In the genomic region with DNA sequence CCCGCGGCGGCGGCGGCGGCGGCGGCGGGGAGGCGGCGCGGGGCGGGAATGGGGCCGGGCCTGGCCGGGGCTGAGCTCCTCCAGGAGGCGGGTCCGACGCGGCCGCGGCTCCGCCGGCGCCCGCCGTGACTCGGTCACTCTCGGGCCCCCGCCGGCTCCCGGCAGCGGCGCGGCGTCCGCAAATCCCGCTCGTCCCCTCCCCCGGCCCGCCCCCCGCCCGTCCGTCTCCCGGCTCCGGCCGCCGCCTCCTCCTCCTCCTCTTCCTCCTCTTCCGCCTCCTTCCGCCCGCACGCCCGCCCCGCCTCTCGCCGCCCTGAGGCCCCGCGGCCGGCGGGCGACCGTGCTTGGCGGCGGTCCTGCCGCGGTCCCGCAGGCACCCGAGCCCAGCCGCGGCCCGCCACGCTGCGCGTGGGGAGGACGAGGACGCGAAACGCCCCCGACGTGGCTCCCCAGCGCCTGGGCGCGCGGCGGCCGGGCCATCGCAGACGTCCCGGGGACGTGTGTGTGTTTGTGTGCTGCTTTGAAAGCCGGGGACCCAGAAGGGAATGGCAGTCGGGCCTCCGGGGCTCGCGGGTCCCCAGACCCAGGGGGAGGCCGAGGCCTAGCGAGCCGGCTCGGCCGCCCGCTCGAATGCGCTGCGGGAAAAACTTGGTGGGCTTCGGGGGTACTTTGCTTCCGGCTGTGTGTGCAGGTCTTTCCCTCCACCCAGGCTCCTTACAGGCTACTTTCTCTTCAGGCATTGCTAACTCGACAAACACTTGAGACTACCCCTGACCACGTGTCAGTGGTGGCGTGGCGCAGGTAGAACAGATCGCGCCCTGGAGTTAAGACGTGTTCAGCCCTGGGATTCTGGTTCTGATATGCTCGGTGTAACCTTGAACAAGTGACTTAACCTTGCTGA, we compare ENCODE assay signal across 8 mouse cellular contexts. TPM values are rescaled to one million over a fixed set of nuclear protein-coding genes. Genes with fewer than 3 reads are reported as not detected.
DNase-seq lines count a peak whose midpoint lies in the region; ATAC-seq and TF ChIP-seq lines count a peak whose summit lies in the region.

A gene (minus strand): TSS at position 199 of the 901 bp plus-strand sequence.

- peaks cover 66% of the 10 kb centered on the region for H3K4me1 ChIP-seq in E14TG2a.4 (replicated peaks; ENCODE audit: low read depth, low read length)
- H3K4me1 ChIP-seq in forebrain, embryonic 14.5 days (ENCODE audit: control insufficient read depth, insufficient read depth, low read length), result peaks cover 11% of the 10 kb centered on the region; the same call in 1 of the 2 replicates
- H3K4me1 ChIP-seq in neural tube, embryonic 15.5 days, result peaks cover 31% of the 10 kb centered on the region

- peak within 1 kb of the TSS; percentile 60 for H3K4me2 ChIP-seq in forebrain, embryonic 14.5 days (ENCODE audit: low read length)
- peak within 1 kb of the TSS; percentile 69 for H3K4me2 ChIP-seq in neural tube, embryonic 15.5 days

- H3K4me3 ChIP-seq in E14TG2a.4 (replicated peaks; ENCODE audit: low read length), result peak within 1 kb of the TSS; percentile 91
- peak within 1 kb of the TSS; percentile 98 for H3K4me3 ChIP-seq in forebrain, embryonic 14.5 days (ENCODE audit: low read depth, low read length)
- peak within 1 kb of the TSS; percentile 90 for H3K4me3 ChIP-seq in neural tube, embryonic 15.5 days (replicated peaks)

- peak; percentile 66 for DNase-seq in forebrain, embryonic 14.5 days (ENCODE audit: low spot score)
- DNase-seq in heart, postnatal 10 days, result peak; percentile 78 to 86
- DNase-seq in kidney, postnatal 4 days, result peak; percentile 80 to 88
- DNase-seq in lung, adult 18-20 months, result peak; percentile 86
- peak; percentile 80 for DNase-seq in testis, postnatal 14 days (ENCODE audit: low spot score)

- intact Hi-C loops in heart, postnatal 10 days (cut with DNase I), result no loop called here

- H3K9me3 ChIP-seq in E14TG2a.4 (ENCODE audit: low read length), result no peaks in the 10 kb centered on the region
- H3K9me3 ChIP-seq in forebrain, embryonic 14.5 days (replicated peaks; ENCODE audit: control insufficient read depth, low read length), result no peaks in the 10 kb centered on the region
- no peaks in the 10 kb centered on the region for H3K9me3 ChIP-seq in neural tube, embryonic 15.5 days (replicated peaks)

- H3K27ac ChIP-seq in forebrain, embryonic 14.5 days (ENCODE audit: low read depth, low read length), result peak within 1 kb of the TSS; percentile 97
- peak within 1 kb of the TSS; percentile 96 for H3K27ac ChIP-seq in neural tube, embryonic 15.5 days (replicated peaks)

- no peak for TF ChIP-seq CTCF in E14TG2a.4 (conservative IDR thresholded peaks at IDR 0.05; ENCODE audit: low read length)

- peak; percentile 62 for ATAC-seq in cerebellum, adult (ENCODE audit: insufficient number of reproducible peaks, low FRiP score, low TSS enrichment)
- peak; percentile 81 for ATAC-seq in forebrain, embryonic 14.5 days
- peak; percentile 84 for ATAC-seq in neural tube, embryonic 15.5 days (ENCODE audit: low FRiP score)

- H3K36me3 ChIP-seq in E14TG2a.4 (ENCODE audit: insufficient read depth, low read length), result peaks cover 19% of the 10 kb centered on the region
- no peaks in the 10 kb centered on the region for H3K36me3 ChIP-seq in forebrain, embryonic 14.5 days (ENCODE audit: control insufficient read depth, insufficient read depth, low read length)
- no peaks in the 10 kb centered on the region for H3K36me3 ChIP-seq in neural tube, embryonic 15.5 days

- peak within 1 kb of the TSS; percentile 99 for H3K9ac ChIP-seq in forebrain, embryonic 14.5 days (ENCODE audit: low read length)
- H3K9ac ChIP-seq in neural tube, embryonic 15.5 days (replicated peaks), result peak within 1 kb of the TSS; percentile 95

- 0% methylated on average over 70 of the region's 113 CpGs for WGBS in forebrain, embryonic 14.5 days
- WGBS in neural tube, embryonic 15.5 days, result under 1% methylated on average over 61 of the region's 113 CpGs

- H3K27me3 ChIP-seq in E14TG2a.4 (ENCODE audit: insufficient read depth, low read length), result no peaks in the 10 kb centered on the region
- no peaks in the 10 kb centered on the region for H3K27me3 ChIP-seq in forebrain, embryonic 14.5 days (replicated peaks; ENCODE audit: control insufficient read depth, insufficient read depth, low read length)
- no peaks in the 10 kb centered on the region for H3K27me3 ChIP-seq in neural tube, embryonic 15.5 days (replicated peaks)

RNA-seq across cellular contexts. Expression of the gene that starts here (rescaled TPM):
- polyA plus RNA-seq in forebrain, embryonic 14.5 days (2014; fragmentation: Nextera tagmentation; extraction: Ambion mirVana), result 33.4 and 34.1 TPM in 2 replicates
- total RNA-seq in heart, postnatal 10 days (2021), result 10 to 100 TPM; 89.6 to 92.4 TPM
- polyA plus RNA-seq in neural tube, embryonic 15.5 days (2015; fragmentation: Nextera tagmentation; extraction: Ambion mirVana), result 36.5 and 40.9 TPM in 2 replicates

Comparison
In these comparisons a context has a peak if more than half of its experiments do, and no peak if none do; other contexts are left out.
1. Peak in every context shown above with its lines: DNase-seq, ATAC-seq, H3K4me3 ChIP-seq and H3K27ac ChIP-seq.